Mouse (Mus musculus) CH12.LX (cell line): ENCODE measurements around the gene Trim44. TPM values are rescaled to one million over a fixed set of nuclear protein-coding genes. Genes with fewer than 3 reads are reported as not detected.

Experiments used
- DNase-seq: peaks from one replicate; pipeline ENCODE4 v3.0.0-alpha.2; 2013; ENCODE audit errors: extremely low read depth
- H3K27ac ChIP-seq: 2 replicates; pipeline ENCODE4 v1.5.1; 2012; ENCODE audit warnings: low read depth, mild to moderate bottlenecking, control low read depth, moderate library complexity; ENCODE audit not compliant: insufficient read depth
- H3K27me3 ChIP-seq: replicated peaks from 2 replicates; pipeline ENCODE3; 2012; ENCODE audit warnings: inconsistent platforms
- H3K36me3 ChIP-seq, 2 experiments: replicated peaks in 1 of 2; 2 replicates each; pipeline versions ENCODE3 to v1.6.1; 2012; ENCODE audit warnings: inconsistent platforms in 1 of 2, low read length in 1 of 2, mild to moderate bottlenecking in 1 of 2, mixed read lengths in 1 of 2, moderate library complexity in 1 of 2; ENCODE audit not compliant: control insufficient read depth in 1 of 2, insufficient read depth in 1 of 2
- H3K4me1 ChIP-seq, 2 experiments: 2 replicates each; pipeline ENCODE4 v1.6.1; 2012; ENCODE audit warnings: inconsistent platforms in 1 of 2, moderate library complexity in 1 of 2; ENCODE audit not compliant: insufficient read depth in 2 of 2, control insufficient read depth in 1 of 2
- H3K4me2 ChIP-seq: 2 replicates; pipeline ENCODE4 v1.6.1; 2012; ENCODE audit warnings: low read depth, mild to moderate bottlenecking, control low read depth; ENCODE audit not compliant: poor library complexity, insufficient read depth, severe bottlenecking
- H3K4me3 ChIP-seq, 3 experiments: fragments of 150-350 bp in 1 of 3; sonication (generic) in 1 of 3; replicated peaks in 1 of 3; 2 replicates each; pipeline versions ENCODE3 to v1.5.1; 2011 to 2012; ENCODE audit warnings: low read depth in 2 of 3, low read length in 2 of 3, mild to moderate bottlenecking in 2 of 3, moderate library complexity in 2 of 3, control low read depth in 1 of 3, improper control_type of control experiment in 1 of 3, inconsistent platforms in 1 of 3, mixed read lengths in 1 of 3; ENCODE audit not compliant: poor library complexity in 1 of 3
- H3K79me2 ChIP-seq: replicated peaks from 2 replicates; pipeline ENCODE4 v1.6.1; 2012; ENCODE audit warnings: mild to moderate bottlenecking, moderate library complexity; ENCODE audit not compliant: control insufficient read depth, poor library complexity, insufficient read depth, severe bottlenecking; ENCODE audit errors: extremely low read depth
- H3K9ac ChIP-seq: 2 replicates; pipeline ENCODE4 v1.6.1; 2012; ENCODE audit warnings: low read depth, mild to moderate bottlenecking, control low read depth, moderate library complexity; ENCODE audit not compliant: insufficient read depth
- H3K9me3 ChIP-seq: replicated peaks from 2 replicates; pipeline ENCODE3; 2012; ENCODE audit warnings: low read length, inconsistent platforms, mixed read lengths
- BHLHE40 ChIP-seq: IDR thresholded peaks from 2 replicates; pipeline ENCODE4 v1.6.1; 2011; ENCODE audit warnings: mild to moderate bottlenecking, low read depth, low read length, improper control_type of control experiment
- CHD1 ChIP-seq: IDR thresholded peaks from 2 replicates; pipeline ENCODE4 v1.6.1; 2012; ENCODE audit warnings: low read depth, low read length, improper control_type of control experiment, inconsistent platforms
- CHD2 ChIP-seq: IDR thresholded peaks from 2 replicates; pipeline ENCODE4 v1.6.1; 2011; ENCODE audit warnings: low read length, improper control_type of control experiment
- CTCF ChIP-seq, 2 experiments: IDR thresholded peaks in 1 of 2; conservative IDR thresholded peaks in 1 of 2; 2 replicates each; pipeline ENCODE4 v1.5.1; 2011 to 2012; ENCODE audit warnings: low read depth in 2 of 2, low read length in 2 of 2, improper control_type of control experiment in 1 of 2, inconsistent platforms in 1 of 2, mild to moderate bottlenecking in 1 of 2, moderate library complexity in 1 of 2
- E2F4 ChIP-seq: IDR thresholded peaks from 2 replicates; pipeline ENCODE4 v1.6.1; 2011; ENCODE audit warnings: low read depth, low read length, improper control_type of control experiment; ENCODE audit not compliant: insufficient replicate concordance
- ELF1 ChIP-seq: IDR thresholded peaks from 2 replicates; pipeline ENCODE4 v1.6.1; 2014; ENCODE audit warnings: low read depth, mild to moderate bottlenecking, inconsistent platforms, low read length, improper control_type of control experiment
- ETS1 ChIP-seq: conservative IDR thresholded peaks from 2 replicates; pipeline ENCODE4 v1.6.1; 2012; ENCODE audit warnings: low read depth, mild to moderate bottlenecking, inconsistent platforms, low read length, improper control_type of control experiment, moderate library complexity
- HCFC1 ChIP-seq: IDR thresholded peaks from 2 replicates; pipeline ENCODE4 v1.6.1; 2012; ENCODE audit warnings: low read depth, mild to moderate bottlenecking, inconsistent platforms, low read length, improper control_type of control experiment
- IRF4 ChIP-seq: IDR thresholded peaks from 2 replicates; pipeline ENCODE4 v1.6.1; 2014; ENCODE audit warnings: low read depth, mild to moderate bottlenecking, inconsistent platforms, low read length, improper control_type of control experiment
- JUN ChIP-seq: IDR thresholded peaks from 2 replicates; pipeline ENCODE4 v1.6.1; 2011; ENCODE audit warnings: low read depth, mild to moderate bottlenecking, low read length, improper control_type of control experiment, moderate library complexity; ENCODE audit not compliant: insufficient read depth
- KAT2A ChIP-seq: IDR thresholded peaks from 2 replicates; pipeline ENCODE4 v1.6.1; 2012; ENCODE audit warnings: low read length, improper control_type of control experiment, inconsistent platforms; ENCODE audit not compliant: insufficient replicate concordance
- MAX ChIP-seq: IDR thresholded peaks from 2 replicates; pipeline ENCODE4 v1.6.1; 2011; ENCODE audit warnings: low read length, improper control_type of control experiment
- MAZ ChIP-seq: IDR thresholded peaks from 2 replicates; pipeline ENCODE4 v1.6.1; 2012; ENCODE audit warnings: low read depth, mild to moderate bottlenecking, inconsistent platforms, low read length, improper control_type of control experiment, moderate library complexity
- MXI1 ChIP-seq: IDR thresholded peaks from 2 replicates; pipeline ENCODE4 v1.6.1; 2011; ENCODE audit warnings: mild to moderate bottlenecking, low read depth, low read length, improper control_type of control experiment
- MYC ChIP-seq: IDR thresholded peaks from 2 replicates; pipeline ENCODE4 v1.6.1; 2011; ENCODE audit warnings: low read depth, mild to moderate bottlenecking, improper control_type of control experiment, low read length
- POLR2A ChIP-seq: IDR thresholded peaks from 2 replicates; pipeline ENCODE4 v1.6.1; 2011; ENCODE audit warnings: low read depth, mild to moderate bottlenecking, improper control_type of control experiment, low read length
- POLR2AphosphoS2 ChIP-seq: IDR thresholded peaks from 2 replicates; pipeline ENCODE4 v1.6.1; 2011; ENCODE audit warnings: low read depth, low read length, improper control_type of control experiment
- RAD21 ChIP-seq: IDR thresholded peaks from 2 replicates; pipeline ENCODE4 v1.6.1; 2011; ENCODE audit warnings: low read depth, mild to moderate bottlenecking, low read length, improper control_type of control experiment, moderate library complexity
- RCOR1 ChIP-seq: conservative IDR thresholded peaks from 2 replicates; pipeline ENCODE4 v1.6.1; 2012; ENCODE audit warnings: low read depth, mild to moderate bottlenecking, inconsistent platforms, low read length, improper control_type of control experiment
- SIN3A ChIP-seq: IDR thresholded peaks from 2 replicates; pipeline ENCODE4 v1.6.1; 2012; ENCODE audit warnings: low read length, improper control_type of control experiment, inconsistent platforms
- TBP ChIP-seq: conservative IDR thresholded peaks from 2 replicates; pipeline ENCODE4 v1.6.1; 2011; ENCODE audit warnings: low read depth, low read length, improper control_type of control experiment
- UBTF ChIP-seq: IDR thresholded peaks from 2 replicates; pipeline ENCODE4 v1.6.1; 2012; ENCODE audit warnings: low read depth, mild to moderate bottlenecking, inconsistent platforms, low read length, improper control_type of control experiment, moderate library complexity
- USF1 ChIP-seq: IDR thresholded peaks from 2 replicates; pipeline ENCODE4 v1.6.1; 2014; ENCODE audit warnings: low read depth, mild to moderate bottlenecking, inconsistent platforms, low read length, improper control_type of control experiment
- ZC3H11A ChIP-seq: IDR thresholded peaks from 2 replicates; pipeline ENCODE4 v1.6.1; 2012; ENCODE audit warnings: low read depth, mild to moderate bottlenecking, inconsistent platforms, low read length, improper control_type of control experiment
- ZKSCAN1 ChIP-seq: IDR thresholded peaks from 2 replicates; pipeline ENCODE4 v1.6.1; 2012; ENCODE audit warnings: low read depth, inconsistent platforms, low read length, improper control_type of control experiment, borderline replicate concordance
- ZMIZ1 ChIP-seq: IDR thresholded peaks from 2 replicates; pipeline ENCODE4 v1.6.1; 2012; ENCODE audit warnings: low read depth, mild to moderate bottlenecking, inconsistent platforms, low read length, improper control_type of control experiment
- dilution Hi-C: fragments of 300-500 bp; cut with MboI; formaldehyde crosslinking; loops from 2 replicates; pipeline ENCODE4 v1.14.3; 2020; ENCODE audit warnings: low sequenced_read_pairs; ENCODE audit not compliant: extremely low pct_unique_long_range_greater_than_20kb, extremely low pct_ligation_motif_present
- in situ Hi-C: fragments of 300-500 bp; cut with MboI; formaldehyde crosslinking; loops from 3 replicates; pipeline ENCODE4 v1.14.3; 2019; ENCODE audit warnings: low sequenced_read_pairs, low pct_ligation_motif_present, low pct_unique_long_range_greater_than_20kb, mixed read lengths
- polyA plus RNA-seq: library from polyadenylated mRNA; unstranded; fragments of >175 nt; gene quantifications from 2 replicates; pipeline ENCODE4 v1.2.1, GENCODE M21; 2012; ENCODE audit warnings: low read depth; ENCODE audit not compliant: insufficient read length
- total RNA-seq, 2 experiments: library from RNA; depleted of rRNA; stranded (reverse); fragments of 300-350 nt in 1 of 2; fragments of >200 nt in 1 of 2; gene quantifications; 2 replicates each; pipeline ENCODE4 v1.2.3; 2012 to 2014

Gene Trim44
- total and polyA plus RNA-seq, 3 experiments: 22.7 to 77.5 (median 28.0) TPM

- in situ Hi-C loops: no loop called here
- TF ChIP-seq USF1: no peak
- TF ChIP-seq POLR2AphosphoS2: no peak
- TF ChIP-seq ZC3H11A: no peak
- no peak for TF ChIP-seq MXI1
- TF ChIP-seq CHD2: no peak
- TF ChIP-seq HCFC1: no peak
- no peak for TF ChIP-seq ETS1
- no peak for TF ChIP-seq KAT2A
- no peak for TF ChIP-seq ELF1
- no peak for TF ChIP-seq IRF4
- TF ChIP-seq RCOR1: no peak
- TF ChIP-seq MAZ: no peak
- no peak for TF ChIP-seq MYC
- no peak for TF ChIP-seq BHLHE40
- no peak for TF ChIP-seq UBTF
- Histone ChIP-seq H3K4me3 (no peak overlapping the region), H3K9me3 (no peaks in the 10 kb centered on the region), H3K4me2 (peak overlapping the region; percentile 33; the same call in 1 of the 2 replicates), H3K9ac (no peak overlapping the region), H3K4me1 (peaks cover 6 to 14% of the 10 kb centered on the region in 2 experiments; a peak in 3 of 4 replicates), H3K27ac (no peak overlapping the region), H3K36me3 (no peaks in the 10 kb centered on the region), H3K27me3 (no peaks in the 10 kb centered on the region), H3K79me2 (no peaks in the 10 kb centered on the region)
- dilution Hi-C loops: no loop called here
- DNase-seq: peak; percentile 6
These were observed 149.5 kb downstream of the Trim44 start for GRCm38 (mm10) chr2:102257964-102258605.

- no peak for DNase-seq
- no peaks in the 10 kb centered on the region for H3K9me3 ChIP-seq
- H3K4me3 ChIP-seq: no peak overlapping the region
- no peaks in the 10 kb centered on the region for H3K27me3 ChIP-seq
- H3K4me1 ChIP-seq: peaks cover 6 to 14% of the 10 kb centered on the region in 2 experiments; a peak in 3 of 4 replicates
- H3K9ac ChIP-seq: no peak overlapping the region
- no peak overlapping the region for H3K4me2 ChIP-seq
- dilution Hi-C loops (no loop called here), in situ Hi-C loops (no loop called here)
- no peak overlapping the region for H3K27ac ChIP-seq
- no peak for TF ChIP-seq MAX
- TF ChIP-seq RCOR1: no peak
- TF ChIP-seq CTCF (conservative IDR thresholded peaks at IDR 0.05 in 1 of 2, IDR thresholded peaks at IDR 0.05 in 1 of 2; ENCODE audit: low read depth in 2 of 2, low read length in 2 of 2): no peak
- TF ChIP-seq USF1: no peak
- no peak for TF ChIP-seq E2F4
- TF ChIP-seq SIN3A: no peak
- TF ChIP-seq CHD1: no peak
- no peak for TF ChIP-seq ZMIZ1
- no peak for TF ChIP-seq MXI1
- TF ChIP-seq TBP: no peak
- no peak for TF ChIP-seq ETS1
- no peak for TF ChIP-seq BHLHE40
- no peak for TF ChIP-seq POLR2A
- no peak for TF ChIP-seq ZC3H11A
- TF ChIP-seq JUN: no peak
- TF ChIP-seq RAD21: no peak
- TF ChIP-seq KAT2A: no peak
- no peak for TF ChIP-seq UBTF
- no peak for TF ChIP-seq ZKSCAN1
- no peaks in the 10 kb centered on the region for H3K36me3 ChIP-seq
- H3K79me2 ChIP-seq: no peaks in the 10 kb centered on the region
These were observed 150.9 kb downstream of the Trim44 start for GRCm38 (mm10) chr2:102256591-102257335.
